Mouse (Mus musculus) cortical plate, adult 2 months (tissue): ENCODE data around the gene Scn8a.

Source experiments
- CTCF ChIP-seq: fragments of 200-500 bp; IDR thresholded peaks from 2 replicates; pipeline ENCODE4 v1.5.1; 2011; ENCODE audit warnings: mild to moderate bottlenecking, control low read depth, low read length; ENCODE audit not compliant: insufficient read depth; ENCODE audit errors: extremely low read depth
- POLR2A ChIP-seq: fragments of 200-500 bp; IDR thresholded peaks from 2 replicates; pipeline ENCODE4 v1.6.1; 2011; ENCODE audit warnings: mild to moderate bottlenecking, low read length, control low read depth; ENCODE audit not compliant: insufficient read depth; ENCODE audit errors: extremely low read depth

- TF ChIP-seq CTCF (no peak), POLR2A (no peak)
Observed at GRCm38 (mm10) chr15:101072736-101073135, 203.1 kb downstream of the Scn8a start.
